Mouse (Mus musculus) c-Kit-positive CD71-negative TER-119-negative erythroid progenitor cells, embryonic 14.5 days (primary cell): ENCODE measurements around the gene Cd3eap.
A peak's percentile ranks its signal among the peaks of the same experiment; 100 is the strongest.

Experiments
- DNase-seq: peaks from one replicate; pipeline ENCODE4 v3.0.0-alpha.2; 2013; ENCODE audit warnings: low read depth

Cd3eap gene

DNA sequence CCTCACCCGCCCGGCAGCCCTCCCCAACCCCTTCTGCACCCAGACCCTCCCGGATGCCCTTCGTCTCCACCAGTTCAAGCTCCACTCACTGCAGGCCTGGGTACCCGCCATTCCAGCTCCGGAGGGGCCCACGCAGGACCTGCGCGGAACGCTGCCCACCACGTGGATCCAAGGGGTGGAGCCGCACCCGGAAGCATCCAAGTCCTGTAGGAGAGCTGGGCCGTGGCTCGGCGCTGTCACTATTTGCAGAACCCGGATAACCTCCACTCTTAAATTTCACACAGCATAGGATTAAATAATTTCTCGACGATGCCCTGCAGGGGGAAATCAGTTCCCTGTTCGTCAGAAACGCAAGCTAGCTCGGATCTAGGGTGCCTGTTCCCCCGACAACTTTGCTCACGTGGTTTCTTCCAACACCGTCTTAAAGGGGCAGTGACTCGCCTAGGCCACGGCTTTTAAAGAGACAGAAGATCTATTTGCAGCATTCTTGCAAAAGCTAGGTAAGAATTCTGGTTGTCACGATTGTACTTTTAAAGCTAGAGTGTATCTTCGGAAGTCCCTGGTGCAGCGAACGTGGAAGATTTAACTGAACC, at the start of gene Cd3eap, which contains the start of gene Ppp1r13l:
TSS of gene Cd3eap (minus strand) at position 185 of the 593 bp plus-strand sequence.
TSS of gene Ppp1r13l (plus strand) at position 451 of the 593 bp plus-strand sequence.
- peak; percentile 79 for DNase-seq

DNA sequence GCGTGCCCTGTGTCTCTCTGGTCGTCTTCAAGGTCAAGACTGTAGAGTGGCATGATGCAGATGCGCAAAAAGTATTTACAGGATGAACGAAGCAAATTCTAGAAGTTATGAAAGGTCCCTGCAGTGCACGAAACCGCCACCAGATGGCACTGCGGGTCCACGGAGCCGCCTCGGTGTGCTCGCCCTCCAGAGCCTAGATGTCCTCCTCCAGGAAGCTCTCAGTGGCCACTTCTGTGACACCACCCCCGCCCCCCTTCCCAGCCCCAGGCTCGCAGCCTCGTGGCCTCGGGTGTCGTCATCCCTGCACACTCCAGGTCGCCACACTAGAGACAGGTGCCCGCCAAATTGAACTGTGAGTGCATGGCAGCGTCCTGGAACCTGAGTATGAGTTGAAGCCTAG, 46.1 kb upstream of the Cd3eap start:
- peak; percentile 79 for DNase-seq

DNA sequence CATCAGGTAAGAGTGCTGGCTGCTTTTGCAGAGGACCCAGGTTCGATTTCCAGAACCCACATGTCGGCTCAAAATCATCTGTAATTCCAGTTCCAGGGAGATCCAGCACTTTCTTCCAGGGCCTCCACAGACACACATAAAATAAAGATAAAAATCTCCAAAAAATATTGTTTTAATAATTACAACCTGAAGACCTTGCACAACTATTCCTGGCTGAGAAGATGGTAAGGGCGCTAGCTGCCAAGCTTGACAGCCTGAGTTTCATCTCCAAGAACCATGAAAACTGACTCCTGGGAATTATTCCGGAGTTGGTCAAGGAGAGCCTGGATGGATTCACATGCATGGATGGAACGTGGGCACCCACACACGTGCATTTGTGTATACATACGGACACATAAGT, 45.2 kb upstream of the Cd3eap start, which contains the start of gene Ckm:
TSS of gene Ckm (plus strand) at position 301 of the 400 bp plus-strand sequence.
- DNase-seq: no peak

DNA sequence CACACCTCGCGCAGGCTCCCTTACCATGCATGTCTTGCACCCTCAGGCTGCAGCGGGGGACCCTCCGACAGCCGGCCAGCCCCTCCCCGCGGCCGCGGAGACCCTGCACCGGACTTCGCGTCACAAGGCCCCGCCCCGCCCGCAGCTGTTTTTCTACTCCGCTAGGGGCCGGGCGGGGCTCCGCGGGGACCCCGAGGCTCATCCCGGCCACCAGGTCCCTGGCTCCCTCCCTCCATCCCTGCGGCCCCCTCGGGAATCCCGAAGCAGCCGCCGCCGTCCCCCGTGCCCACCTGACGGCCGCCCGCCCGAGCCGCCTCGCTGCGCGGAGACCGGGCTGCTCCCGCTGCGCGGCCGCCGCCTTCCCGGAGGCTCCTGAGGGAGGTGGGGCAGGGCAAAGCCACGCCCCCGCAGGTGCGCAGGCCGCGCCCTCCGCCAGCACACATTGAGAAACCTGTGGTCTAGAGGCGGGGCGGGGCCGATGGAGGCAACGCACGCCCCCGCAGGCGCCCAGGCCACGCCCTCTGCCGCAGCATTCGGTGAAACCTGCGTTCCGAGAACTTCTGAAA, 44.5 kb upstream of the Cd3eap start, which contains the start of gene Klc3:
TSS of gene Klc3 (minus strand) at position 374 of the 566 bp plus-strand sequence.
- DNase-seq: peak; percentile 68

DNA sequence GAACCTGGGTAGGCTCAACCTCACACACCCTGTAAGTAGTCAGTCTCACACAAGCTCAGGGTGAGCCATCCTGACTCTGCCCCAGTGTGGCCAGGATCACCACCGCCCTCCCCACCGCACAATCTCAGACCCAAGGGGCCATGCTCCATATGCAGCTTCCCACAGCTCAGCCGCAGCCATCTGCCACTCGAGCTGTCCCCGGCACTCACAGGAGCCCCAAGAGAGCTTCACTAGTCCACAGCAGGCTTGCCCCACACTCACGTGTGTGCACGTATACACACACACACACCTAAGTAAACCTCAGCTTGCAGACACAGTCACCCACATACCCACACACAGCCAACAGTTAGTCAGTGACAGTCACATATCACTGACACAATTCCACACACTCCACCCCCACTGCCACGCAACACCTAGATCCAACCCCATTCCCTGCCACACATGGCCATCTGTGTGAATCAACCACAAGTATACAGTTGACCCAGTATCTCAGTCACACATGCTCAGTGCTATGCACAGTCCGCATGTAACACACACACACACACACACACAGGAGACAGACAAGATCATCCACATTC, 43.3 kb upstream of the Cd3eap start:
- DNase-seq: no peak

DNA sequence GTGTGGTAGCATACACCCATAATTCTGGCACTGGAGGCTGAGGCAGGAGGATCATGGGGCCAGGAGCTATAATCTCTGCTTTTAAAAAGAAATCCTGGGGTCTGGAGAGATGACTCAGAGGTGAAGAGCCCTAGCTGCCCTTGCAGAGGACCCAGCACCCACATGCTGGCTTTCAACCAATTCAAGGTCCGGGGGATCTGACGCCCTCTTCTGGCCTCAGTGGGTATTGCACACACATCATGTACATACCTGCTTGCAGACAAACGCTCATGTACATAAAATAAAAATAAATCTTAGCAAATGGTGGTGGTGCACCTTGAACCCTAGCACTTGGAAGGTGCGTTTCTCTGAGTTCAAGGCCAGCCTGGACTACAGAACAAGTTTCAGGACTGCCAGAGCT, 41.7 kb upstream of the Cd3eap start:
- no peak for DNase-seq

DNA sequence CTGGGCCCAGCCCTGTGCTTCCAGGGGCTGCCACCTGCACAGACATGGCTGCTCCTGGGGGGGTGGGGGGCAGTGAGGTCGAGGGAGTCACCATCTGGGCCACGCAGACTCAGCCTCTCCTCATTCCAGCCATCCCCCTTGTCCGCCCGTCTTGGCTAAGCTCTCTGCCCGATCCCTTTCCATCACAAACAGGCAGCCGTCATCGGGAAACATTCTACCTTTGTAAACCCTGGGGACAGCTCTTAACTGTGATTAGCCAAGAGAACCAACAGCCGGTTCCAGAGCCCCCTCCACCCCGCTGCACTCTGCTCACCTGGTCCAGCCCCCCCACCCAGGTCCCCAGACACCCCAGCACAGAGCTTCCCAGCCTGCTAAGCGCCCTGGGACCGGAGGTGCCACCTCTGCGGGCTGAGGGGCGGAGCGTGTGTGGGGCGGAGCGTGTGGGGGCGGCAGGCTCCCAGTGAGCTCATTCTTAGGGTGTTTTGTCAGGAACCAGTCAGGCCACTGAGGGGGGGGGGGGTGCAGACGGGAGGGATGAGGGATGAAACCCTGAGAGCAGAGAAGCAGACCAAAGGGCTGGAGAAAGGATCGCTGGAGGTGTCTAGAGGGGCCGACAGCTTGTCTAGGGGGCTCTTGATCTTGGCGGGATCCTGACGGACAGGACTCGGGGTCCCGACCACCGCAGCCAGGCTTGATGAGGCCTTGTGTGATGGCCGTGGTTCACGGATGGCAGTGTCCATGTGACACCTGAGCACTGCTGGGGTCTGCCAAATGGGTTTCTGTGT, 40.4 kb upstream of the Cd3eap start:
- DNase-seq: no peak

DNA sequence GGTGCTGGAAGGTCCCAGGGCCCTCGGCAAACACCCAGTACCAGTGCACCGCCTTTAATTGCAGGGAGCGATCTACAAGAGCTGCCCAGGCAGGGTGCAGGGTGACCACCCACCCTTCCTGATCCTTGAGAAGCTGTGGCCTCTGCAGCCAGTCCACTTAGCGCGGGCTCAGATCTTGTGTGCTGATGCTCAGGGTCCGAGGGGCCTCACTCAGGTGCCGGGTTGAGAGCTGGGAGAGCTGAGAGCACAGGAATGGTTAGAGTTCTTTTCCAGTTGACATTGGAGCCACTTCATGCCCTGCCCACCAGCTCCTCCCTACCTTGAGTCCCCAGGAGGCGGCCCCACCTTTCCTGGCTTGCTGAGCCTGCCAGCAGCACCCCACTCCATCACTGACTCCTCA, 35.2 kb upstream of the Cd3eap start:
- no peak for DNase-seq

DNA sequence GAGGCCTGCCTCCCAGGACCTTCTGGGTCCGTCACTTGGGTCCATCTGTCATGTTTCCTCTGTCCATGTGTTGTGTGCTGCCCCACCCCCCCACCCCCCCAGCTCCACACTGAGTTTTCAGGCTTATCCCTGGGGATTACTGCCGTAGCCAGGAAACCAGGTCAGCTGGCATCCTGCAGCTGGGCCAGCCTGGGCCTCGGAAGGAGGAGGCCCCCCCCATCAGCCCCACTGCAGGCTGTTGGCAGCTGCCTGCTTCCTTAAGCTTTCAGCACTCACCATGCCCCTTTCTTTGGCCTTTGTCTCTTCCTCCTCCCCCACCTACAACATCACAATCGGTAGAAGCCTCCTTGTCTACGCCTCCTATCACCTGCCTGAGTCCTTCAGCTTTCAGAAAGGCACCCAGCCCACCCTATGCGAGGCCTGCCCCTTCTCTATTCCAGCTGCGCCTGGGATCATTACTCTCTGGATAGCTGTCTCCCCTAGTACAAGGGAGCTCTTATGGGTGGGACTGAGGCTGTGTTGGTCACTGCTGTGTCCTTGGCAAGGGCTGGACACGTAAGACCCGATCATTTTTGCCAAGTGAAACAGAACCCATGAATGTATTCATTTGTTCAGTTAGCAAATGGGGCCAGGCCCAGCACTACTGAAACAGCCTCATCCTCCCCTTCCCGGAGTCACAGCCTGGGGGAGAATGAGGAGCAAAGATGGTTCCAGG, 29.6 kb upstream of the Cd3eap start:
- DNase-seq: no peak

DNA sequence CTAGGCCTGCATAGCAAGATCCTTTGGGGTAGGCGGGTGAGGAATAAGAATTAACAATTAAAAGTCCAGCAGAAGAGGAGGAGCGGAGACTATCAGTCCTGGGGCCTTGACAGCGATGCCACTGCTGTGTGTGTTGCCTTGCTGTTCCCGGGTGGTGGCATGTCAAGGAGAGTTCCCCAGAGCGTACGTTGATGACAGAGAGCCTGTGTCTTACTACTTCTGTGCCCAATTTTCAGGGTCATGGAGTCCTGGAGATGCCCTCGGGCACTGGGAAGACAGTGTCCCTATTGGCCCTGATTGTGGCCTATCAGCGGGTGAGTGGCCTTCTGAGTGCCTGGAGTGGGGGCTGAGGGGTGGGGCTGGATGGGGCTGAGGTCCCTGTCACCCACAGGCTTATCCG, 24.4 kb upstream of the Cd3eap start:
- DNase-seq: no peak

DNA sequence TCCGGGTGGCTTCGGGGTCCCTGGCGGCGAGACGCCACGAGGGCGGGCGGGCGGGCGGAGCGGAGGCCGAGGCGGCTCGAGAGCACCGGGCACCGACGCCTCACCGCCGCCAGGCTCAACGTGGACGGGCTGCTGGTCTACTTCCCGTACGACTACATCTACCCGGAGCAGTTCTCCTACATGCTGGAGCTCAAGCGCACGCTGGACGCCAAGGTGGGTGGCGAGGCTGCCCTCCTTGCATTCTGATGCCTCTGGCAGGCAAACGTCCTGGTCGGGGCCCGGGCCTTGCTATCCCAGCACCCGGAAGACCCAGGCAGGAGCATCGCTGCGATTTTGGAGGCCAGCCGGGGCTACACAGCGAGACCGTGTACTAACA, 22.9 kb upstream of the Cd3eap start:
- DNase-seq: no peak

DNA sequence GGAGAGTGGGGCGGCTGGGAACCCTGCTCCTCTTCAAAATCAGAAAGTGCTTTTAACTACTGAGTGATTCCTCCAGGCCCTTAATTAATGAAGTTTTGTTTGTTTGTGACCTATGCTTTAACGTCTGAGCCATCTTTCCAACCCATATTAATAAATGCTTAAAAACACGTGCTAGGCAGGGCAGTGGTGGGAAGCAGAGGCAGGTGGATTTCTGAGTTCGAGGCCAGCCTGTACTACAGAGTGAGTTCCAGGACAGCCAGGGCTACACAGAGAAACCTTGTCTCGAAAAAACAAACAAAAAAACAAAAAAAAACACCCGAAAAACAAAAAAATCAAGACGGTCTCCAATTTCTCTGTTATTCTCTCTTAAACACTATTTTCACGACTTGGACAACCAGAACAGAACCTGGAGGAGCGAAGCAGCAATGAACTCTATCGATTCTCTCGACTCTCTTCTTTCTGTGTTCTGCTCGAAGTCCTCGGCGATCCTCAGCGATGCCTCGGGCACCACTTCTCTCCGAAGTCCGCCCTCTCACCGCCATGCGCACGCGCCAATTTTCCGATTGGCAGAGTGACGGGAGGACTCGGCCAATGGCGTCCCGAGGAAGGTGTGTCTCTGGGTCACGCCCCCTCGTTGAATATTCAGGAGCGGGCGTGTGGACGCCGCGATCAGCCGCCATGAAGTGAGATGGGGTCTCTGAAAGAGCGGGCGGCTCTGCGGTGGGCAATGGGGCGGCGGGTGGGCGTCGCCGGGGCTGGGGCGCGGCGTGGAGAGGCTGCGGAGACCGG, 22.3 kb upstream of the Cd3eap start, which contains the start of gene Ercc2:
TSS of gene Ercc2 (plus strand) at position 634 of the 789 bp plus-strand sequence.
- DNase-seq: peak; percentile 100

DNA sequence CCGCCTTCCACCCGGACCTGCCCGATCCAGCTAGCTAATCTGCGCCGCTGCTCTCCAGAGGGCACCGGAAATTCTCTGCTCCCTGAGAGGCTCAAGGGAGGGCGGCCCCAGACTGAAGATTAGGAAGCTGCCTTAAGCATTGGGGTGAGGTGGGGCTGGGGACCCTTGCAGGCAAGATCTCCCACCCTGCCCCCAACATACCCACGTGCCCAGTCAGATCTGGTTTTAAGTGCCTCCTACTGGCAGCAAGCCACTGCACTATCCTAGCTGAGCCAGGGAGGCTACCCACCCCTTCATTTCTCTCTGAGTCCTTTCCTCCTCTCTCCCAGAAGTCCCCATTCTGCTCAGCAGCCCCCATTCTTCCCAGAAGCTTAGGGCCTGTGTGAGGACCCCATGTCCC, 18.8 kb upstream of the Cd3eap start:
- DNase-seq: no peak

DNA sequence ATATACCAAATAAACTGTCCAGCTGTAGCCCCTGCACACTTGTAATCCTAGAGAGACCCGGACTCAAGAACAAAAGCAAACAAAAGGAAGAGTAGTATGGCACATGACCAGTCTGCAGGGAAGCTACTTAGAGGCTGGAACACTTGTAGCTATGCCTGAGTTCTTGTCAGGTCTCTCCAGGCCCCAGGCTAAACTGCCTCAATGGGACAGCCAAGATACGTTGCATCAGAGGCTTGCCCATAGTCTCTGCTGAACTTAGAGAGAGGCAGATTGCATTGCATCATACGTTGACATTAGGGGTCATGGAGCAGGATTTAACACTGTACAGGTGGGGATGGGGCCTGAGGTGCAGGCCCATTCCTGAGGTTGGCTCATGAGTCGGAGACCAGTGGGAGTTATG, 16.7 kb upstream of the Cd3eap start:
- no peak for DNase-seq

DNA sequence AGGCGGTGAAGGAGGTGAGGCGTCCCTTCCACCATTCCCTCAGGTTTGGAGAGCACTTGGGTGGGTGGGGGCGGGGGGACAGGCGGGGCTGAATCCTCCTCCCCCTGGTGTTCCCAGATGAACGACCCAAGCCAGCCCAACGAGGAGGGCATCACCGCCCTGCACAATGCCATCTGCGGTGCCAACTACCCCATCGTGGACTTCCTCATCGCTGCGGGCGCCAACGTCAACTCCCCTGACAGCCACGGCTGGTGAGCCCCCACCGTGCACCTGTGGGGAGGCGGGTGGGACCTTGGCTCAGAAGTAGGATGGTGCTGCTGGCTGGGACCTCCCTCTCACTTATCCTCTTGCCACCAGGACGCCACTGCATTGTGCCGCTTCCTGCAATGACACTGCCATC, 16.1 kb upstream of the Cd3eap start:
- DNase-seq: no peak

DNA sequence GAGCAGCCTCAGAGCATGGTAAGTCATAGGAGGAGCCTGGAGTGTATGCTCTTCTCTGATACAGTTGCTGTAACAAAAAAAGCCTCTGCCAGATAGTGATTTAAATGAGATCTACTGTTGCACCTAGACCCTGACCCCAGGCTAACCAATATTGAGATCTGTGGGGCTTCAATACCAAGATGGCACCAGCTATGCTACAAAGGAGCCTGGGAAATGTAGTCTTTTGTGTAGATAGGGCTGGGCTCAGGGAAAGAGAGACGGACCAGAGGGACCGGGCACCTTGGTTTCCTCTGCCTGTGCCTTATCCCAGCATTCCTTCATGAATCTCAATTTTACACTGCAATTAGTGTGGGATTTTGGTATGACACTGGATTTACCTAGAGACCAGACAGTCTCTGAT, 14.1 kb upstream of the Cd3eap start:
- no peak for DNase-seq

DNA sequence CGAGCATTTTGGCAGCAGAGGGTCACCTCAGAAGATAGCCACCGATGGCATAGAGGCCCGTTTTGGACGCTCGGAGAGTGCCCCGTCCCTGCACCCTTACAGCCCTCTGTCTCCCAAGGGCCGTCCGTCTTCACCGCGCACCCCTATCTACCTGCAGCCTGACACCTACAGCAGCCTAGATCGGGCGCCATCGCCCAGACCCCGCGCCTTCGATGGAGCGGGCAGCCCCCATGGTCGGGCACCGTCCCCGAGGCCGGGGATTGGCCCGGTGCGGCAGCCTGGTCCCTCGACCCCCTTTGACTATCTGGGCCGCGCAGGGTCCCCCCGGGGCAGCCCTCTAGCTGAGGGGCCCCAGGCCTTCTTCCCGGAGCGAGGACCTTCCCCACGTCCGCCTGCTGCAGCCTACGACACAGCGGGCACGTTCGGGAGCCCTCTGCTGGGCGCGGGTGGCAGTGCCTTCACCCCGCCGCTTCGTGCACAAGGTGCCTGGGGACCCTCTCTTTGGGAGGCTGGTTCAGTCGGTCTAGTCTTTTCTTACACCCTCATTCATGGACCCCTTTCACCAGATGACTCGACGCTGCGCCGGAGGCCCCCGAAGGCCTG, 10.6 kb upstream of the Cd3eap start:
- no peak for DNase-seq

DNA sequence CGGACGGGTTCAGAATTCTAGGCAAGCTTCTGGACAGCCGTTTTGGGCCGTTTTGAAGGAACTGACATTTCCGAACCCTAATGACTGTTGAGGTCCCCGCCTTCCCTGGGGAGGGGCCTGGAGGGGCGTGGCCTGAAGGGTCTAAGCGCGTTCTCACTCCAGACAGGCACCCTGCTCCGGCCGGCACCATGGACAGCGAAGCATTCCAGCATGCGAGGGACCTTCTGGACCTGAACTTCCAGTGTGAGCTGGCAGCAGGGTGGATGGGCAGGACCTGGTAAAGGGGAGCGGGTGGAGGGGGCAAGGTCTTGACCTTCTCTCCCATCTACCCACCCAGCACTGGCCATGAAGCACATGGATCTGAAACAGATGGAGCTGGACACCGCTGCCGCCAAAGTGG, 9.1 kb upstream of the Cd3eap start:
- DNase-seq: no peak

DNA sequence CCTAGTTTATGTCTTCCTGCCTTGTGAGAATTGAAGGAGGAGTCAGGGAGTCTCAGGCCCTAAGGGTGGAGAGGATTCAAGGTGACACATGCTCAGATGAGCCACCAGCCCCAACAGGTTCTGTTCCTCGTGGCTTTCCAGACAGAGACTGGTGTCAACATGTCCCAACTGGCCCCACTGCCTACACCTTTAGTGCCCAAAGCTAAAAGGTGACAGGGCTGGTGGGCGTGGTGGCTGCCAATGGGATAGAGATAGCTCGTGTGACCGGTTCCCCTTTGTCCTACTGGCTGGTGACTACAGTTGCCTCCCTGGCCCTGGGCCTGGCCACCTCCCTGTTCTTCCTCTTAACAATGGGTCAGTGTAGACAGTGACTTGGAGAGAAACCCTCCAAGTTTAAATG, 6.1 kb upstream of the Cd3eap start:
- DNase-seq: no peak

DNA sequence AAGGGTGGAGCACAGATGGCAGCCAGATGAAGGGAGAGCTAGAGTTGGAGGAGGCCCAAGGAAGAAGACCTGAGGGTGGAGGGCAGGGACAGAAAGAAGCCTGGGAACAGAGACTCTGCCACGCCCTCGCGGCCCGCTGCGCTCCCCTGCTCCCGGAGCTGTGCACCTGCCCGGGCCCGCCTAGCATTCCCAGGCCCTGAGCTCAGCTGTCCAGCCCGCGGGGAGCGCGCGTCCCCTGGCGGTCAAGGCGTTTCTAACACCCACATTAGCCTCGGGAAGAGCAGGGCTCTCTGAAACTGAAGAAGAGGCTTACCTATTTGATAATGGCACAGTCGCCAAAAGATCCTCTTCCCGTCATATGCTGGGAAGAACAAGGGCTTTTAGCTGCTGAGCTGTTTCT, 4.6 kb upstream of the Cd3eap start:
- no peak for DNase-seq

DNA sequence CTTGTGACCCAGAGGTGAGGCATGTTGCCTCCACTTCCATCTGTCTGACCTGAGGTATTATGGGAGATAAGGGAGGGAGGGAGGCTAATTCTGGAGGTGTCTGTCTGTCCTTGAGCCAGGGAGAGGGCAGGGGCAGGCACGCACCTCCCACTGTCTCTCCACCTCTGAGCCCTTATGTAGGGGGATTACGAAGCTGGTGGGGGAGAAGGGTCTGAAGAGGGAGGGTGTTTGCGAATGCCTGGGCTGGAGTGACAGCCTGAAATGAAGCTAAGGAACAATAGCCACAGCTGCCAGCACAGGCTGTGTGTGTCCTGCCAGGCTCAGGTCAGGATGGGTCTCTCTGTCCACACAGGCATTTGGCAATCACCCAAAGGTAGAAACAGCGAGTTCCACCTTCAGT, 3.0 kb upstream of the Cd3eap start:
- DNase-seq: no peak
